Mouse (Mus musculus): ENCODE data around the gene Olfr1054. TPM values are rescaled to one million over a fixed set of nuclear protein-coding genes. Genes with fewer than 3 reads are reported as not detected.

Olfr1054 gene
- not detected in 2 replicates for polyA plus RNA-seq (2015; fragmentation: Nextera tagmentation; extraction: Ambion mirVana)

GRCm38 (mm10) chr2:86335333-86335732 is at the start of gene Olfr1054:
Gene Olfr1054, minus strand, starts transcription at chr2:86335433.

GRCm38 (mm10) chr2:86378293-86378692 is 43.1 kb upstream of the Olfr1054 start, which contains the start of gene Olfr1057:
Gene Olfr1057, minus strand, starts transcription at chr2:86378393.

DNA sequence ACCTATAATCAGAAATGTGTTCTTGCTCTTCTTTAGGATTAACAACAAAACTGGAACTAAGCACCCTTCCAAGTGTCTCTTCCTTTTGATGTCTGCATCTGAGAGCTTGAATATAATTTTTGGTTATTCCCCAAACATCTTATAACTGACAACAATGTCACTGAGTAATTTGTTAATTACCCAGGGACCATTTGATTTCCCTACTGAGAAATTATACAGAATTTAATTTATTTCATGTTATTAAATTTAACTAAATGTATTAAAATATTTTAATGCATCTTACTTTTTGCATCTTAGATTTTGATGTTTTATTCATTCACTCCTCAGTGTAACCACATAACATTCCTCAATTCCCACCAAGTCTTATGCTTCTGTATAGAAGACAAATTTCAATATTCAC is 27.1 kb upstream of the Olfr1054 start, which contains the start of gene Olfr1056:
Olfr1056 (minus strand) TSS at position 101 of the 400 bp plus-strand sequence.

GRCm38 (mm10) chr2:86350184-86350583 is 15.0 kb upstream of the Olfr1054 start, which contains the start of gene Olfr1055:
Gene Olfr1055, minus strand, starts transcription at chr2:86350284.

GRCm38 (mm10) chr2:86315184-86315583 is 20.0 kb downstream of the Olfr1054 start, which contains the start of gene Olfr1053:
Gene Olfr1053, minus strand, starts transcription at chr2:86315284.

GRCm38 (mm10) chr2:86292155-86292554 is 43.1 kb downstream of the Olfr1054 start, which contains the start of gene Olfr1052:
Gene Olfr1052, plus strand, starts transcription at chr2:86292455.

Other genes starting within 250 kb of the Olfr1054 start
- gene Olfr1037, start 248.0 kb downstream of the Olfr1054 start, polyA plus RNA-seq (2015; fragmentation: Nextera tagmentation; extraction: Ambion mirVana) = not detected in 2 replicates
- not detected in 2 replicates for gene Olfr1039, start 199.5 kb downstream of the Olfr1054 start, polyA plus RNA-seq (2015; fragmentation: Nextera tagmentation; extraction: Ambion mirVana)
- gene Olfr1040, start 188.7 kb downstream of the Olfr1054 start, polyA plus RNA-seq (2015; fragmentation: Nextera tagmentation; extraction: Ambion mirVana) = not detected in 2 replicates
- 0.08 TPM in 1 of 2 replicates, not detected in the other for gene Olfr1042, start 173.6 kb downstream of the Olfr1054 start, polyA plus RNA-seq (2015; fragmentation: Nextera tagmentation; extraction: Ambion mirVana)
- not detected in 2 replicates for gene Olfr1043, start 167.9 kb downstream of the Olfr1054 start, polyA plus RNA-seq (2015; fragmentation: Nextera tagmentation; extraction: Ambion mirVana)
- not detected in 2 replicates for gene Olfr1044, start 157.6 kb downstream of the Olfr1054 start, polyA plus RNA-seq (2015; fragmentation: Nextera tagmentation; extraction: Ambion mirVana)
- not detected in 2 replicates for gene Olfr52, start 149.8 kb downstream of the Olfr1054 start, polyA plus RNA-seq (2015; fragmentation: Nextera tagmentation; extraction: Ambion mirVana)
- not detected in 2 replicates for gene Olfr1045, start 132.4 kb downstream of the Olfr1054 start, polyA plus RNA-seq (2015; fragmentation: Nextera tagmentation; extraction: Ambion mirVana)
- gene Olfr1046, start 116.1 kb downstream of the Olfr1054 start, polyA plus RNA-seq (2015; fragmentation: Nextera tagmentation; extraction: Ambion mirVana) = not detected in 2 replicates
- not detected in 2 replicates for gene Olfr1047, start 104.0 kb downstream of the Olfr1054 start, polyA plus RNA-seq (2015; fragmentation: Nextera tagmentation; extraction: Ambion mirVana)
- gene Olfr1048, start 95.1 kb downstream of the Olfr1054 start, polyA plus RNA-seq (2015; fragmentation: Nextera tagmentation; extraction: Ambion mirVana) = not detected in 2 replicates
- not detected in 2 replicates for gene Olfr1049, start 77.1 kb downstream of the Olfr1054 start, polyA plus RNA-seq (2015; fragmentation: Nextera tagmentation; extraction: Ambion mirVana)
- gene Olfr1051, start 56.3 kb downstream of the Olfr1054 start, polyA plus RNA-seq (2015; fragmentation: Nextera tagmentation; extraction: Ambion mirVana) = not detected in 2 replicates
- not detected in 2 replicates for gene Olfr1052, start 43.0 kb downstream of the Olfr1054 start, polyA plus RNA-seq (2015; fragmentation: Nextera tagmentation; extraction: Ambion mirVana)
- not detected in 2 replicates for gene Olfr1053, start 20.1 kb downstream of the Olfr1054 start, polyA plus RNA-seq (2015; fragmentation: Nextera tagmentation; extraction: Ambion mirVana)
- not detected in 2 replicates for gene Olfr1055, start 14.9 kb upstream of the Olfr1054 start, polyA plus RNA-seq (2015; fragmentation: Nextera tagmentation; extraction: Ambion mirVana)
- gene Olfr1056, start 27.0 kb upstream of the Olfr1054 start, polyA plus RNA-seq (2015; fragmentation: Nextera tagmentation; extraction: Ambion mirVana) = not detected in 2 replicates
- not detected in 2 replicates for gene Olfr1057, start 43.0 kb upstream of the Olfr1054 start, polyA plus RNA-seq (2015; fragmentation: Nextera tagmentation; extraction: Ambion mirVana)
- gene Olfr1058, start 53.1 kb upstream of the Olfr1054 start, polyA plus RNA-seq (2015; fragmentation: Nextera tagmentation; extraction: Ambion mirVana) = not detected in 2 replicates
- gene Olfr1061, start 78.6 kb upstream of the Olfr1054 start, polyA plus RNA-seq (2015; fragmentation: Nextera tagmentation; extraction: Ambion mirVana) = not detected in 2 replicates
- not detected in 2 replicates for gene Olfr1062, start 91.3 kb upstream of the Olfr1054 start, polyA plus RNA-seq (2015; fragmentation: Nextera tagmentation; extraction: Ambion mirVana)
- gene Olfr1065, start 115.2 kb upstream of the Olfr1054 start, polyA plus RNA-seq (2015; fragmentation: Nextera tagmentation; extraction: Ambion mirVana) = not detected in 2 replicates
- not detected in 2 replicates for gene Olfr1066, start 120.8 kb upstream of the Olfr1054 start, polyA plus RNA-seq (2015; fragmentation: Nextera tagmentation; extraction: Ambion mirVana)
- not detected in 2 replicates for gene Olfr228, start 152.0 kb upstream of the Olfr1054 start, polyA plus RNA-seq (2015; fragmentation: Nextera tagmentation; extraction: Ambion mirVana)
- gene Olfr1076, start 173.0 kb upstream of the Olfr1054 start, polyA plus RNA-seq (2015; fragmentation: Nextera tagmentation; extraction: Ambion mirVana) = not detected in 2 replicates
- gene Olfr1079, start 207.0 kb upstream of the Olfr1054 start, polyA plus RNA-seq (2015; fragmentation: Nextera tagmentation; extraction: Ambion mirVana) = not detected in 2 replicates
- gene Olfr1080, start 222.8 kb upstream of the Olfr1054 start, polyA plus RNA-seq (2015; fragmentation: Nextera tagmentation; extraction: Ambion mirVana) = not detected in 2 replicates